Mouse (Mus musculus) lung, adult 2 months (tissue): Measurements from ENCODE around the gene Ccdc92b. TPM values are rescaled to one million over a fixed set of nuclear protein-coding genes. Genes with fewer than 3 reads are reported as not detected.

ENCODE experiments used
- DNase-seq: peaks from one replicate; pipeline ENCODE4 v3.0.0; 2022
- H3K4me1 ChIP-seq: fragments of 200-500 bp; 2 replicates; pipeline ENCODE4 v1.6.1; 2011; ENCODE audit warnings: low read length; ENCODE audit not compliant: control insufficient read depth, insufficient read depth
- H3K4me3 ChIP-seq: fragments of 200-500 bp; replicated peaks from 2 replicates; pipeline ENCODE3; 2011; ENCODE audit warnings: low read depth, mild to moderate bottlenecking, control low read depth, low read length; ENCODE audit errors: extremely low read depth
- CTCF ChIP-seq: fragments of 200-500 bp; IDR thresholded peaks from 2 replicates; pipeline ENCODE4 v1.5.1; 2011; ENCODE audit warnings: mild to moderate bottlenecking, low read length, control low read depth; ENCODE audit not compliant: insufficient read depth
- POLR2A ChIP-seq: fragments of 200-500 bp; IDR thresholded peaks from 2 replicates; pipeline ENCODE4 v1.6.1; 2011; ENCODE audit warnings: low read depth, mild to moderate bottlenecking, control low read depth, low read length, borderline replicate concordance; ENCODE audit errors: extremely low read depth
- WGBS: fragments of 180-500 bp; shearing (Covaris S2); methylation state at CpG from one replicate; pipeline ENCODE4 v1.1.7; 2018; 5-methylcytosine and 5-hydroxymethylcytosine counted together
- polyA plus RNA-seq: library from polyadenylated mRNA; depleted of rRNA; stranded (reverse); fragments of >200 nt; gene quantifications from 2 replicates; pipeline ENCODE4 v1.2.3, GENCODE M21; 2012

Gene Ccdc92b
- polyA plus RNA-seq, 1 experiment = 0.51 TPM

GRCm38 (mm10) chr11:74631880-74632789 is 12.7 kb downstream of the Ccdc92b start:
- DNase-seq = no peak
- TF ChIP-seq CTCF (no peak), POLR2A (no peak)
- Histone ChIP-seq H3K4me1 (no peaks in the 10 kb centered on the region), H3K4me3 (no peak overlapping the region)
- 61% methylated on average over 7 of the region's 7 CpGs for WGBS

GRCm38 (mm10) chr11:74634490-74635275 is 15.3 kb downstream of the Ccdc92b start:
- DNase-seq = peak; percentile 51
- Histone ChIP-seq H3K4me3 (no peak overlapping the region), H3K4me1 (peaks cover 5% of the 10 kb centered on the region)
- 64% methylated on average over 5 of the region's 5 CpGs for WGBS
- peak; percentile 79 for TF ChIP-seq CTCF
- TF ChIP-seq POLR2A = no peak

- no peak for DNase-seq
- Histone ChIP-seq H3K4me1 (peaks cover 5% of the 10 kb centered on the region), H3K4me3 (peak overlapping the region; percentile 83)
- WGBS = 16% methylated on average over 8 of the region's 8 CpGs
- TF ChIP-seq CTCF = no peak
- no peak for TF ChIP-seq POLR2A
Observed at GRCm38 (mm10) chr11:74637486-74637885, 18.1 kb downstream of the Ccdc92b start.

- Histone ChIP-seq H3K4me3 (peak overlapping the region; percentile 83), H3K4me1 (peaks cover 5% of the 10 kb centered on the region)
- peak; percentile 76 for DNase-seq
- under 1% methylated on average over 86 of the region's 86 CpGs for WGBS
- 0 out of 2 replicates have a peak, but pooled peaks have one; percentile 29 for TF ChIP-seq POLR2A
- 0 out of 2 replicates have a peak, but pooled peaks have one; percentile 18 for TF ChIP-seq CTCF
Observed at GRCm38 (mm10) chr11:74637971-74638790, 18.8 kb downstream of the Ccdc92b start.

- TF ChIP-seq POLR2A (no peak), CTCF (no peak)
- peak; percentile 48 for DNase-seq
- Histone ChIP-seq H3K4me3 (peak overlapping the region; percentile 72), H3K4me1 (peaks cover 5% of the 10 kb centered on the region)
- 10% methylated on average over 9 of the region's 9 CpGs for WGBS
Observed at GRCm38 (mm10) chr11:74638791-74639411, 19.5 kb downstream of the Ccdc92b start.

- Histone ChIP-seq H3K4me3 (no peak overlapping the region), H3K4me1 (peaks cover 5% of the 10 kb centered on the region)
- 25% methylated on average over 1 of the region's 1 CpGs for WGBS
- TF ChIP-seq CTCF = no peak
- TF ChIP-seq POLR2A = no peak
- DNase-seq = no peak
Observed at GRCm38 (mm10) chr11:74639628-74640027, 20.2 kb downstream of the Ccdc92b start.

- WGBS = 79% methylated on average over 1 of the region's 1 CpGs
- no peak for DNase-seq
- Histone ChIP-seq H3K4me3 (no peak overlapping the region), H3K4me1 (peaks cover 13% of the 10 kb centered on the region)
- TF ChIP-seq POLR2A (no peak), CTCF (no peak)
Observed at GRCm38 (mm10) chr11:74647966-74648365, 28.6 kb downstream of the Ccdc92b start.

GRCm38 (mm10) chr11:74648676-74649075 is 29.3 kb downstream of the Ccdc92b start:
- H3K4me3 ChIP-seq = peak overlapping the region; percentile 84
- DNase-seq = no peak
- peaks cover 13% of the 10 kb centered on the region for H3K4me1 ChIP-seq
- TF ChIP-seq CTCF = no peak
- TF ChIP-seq POLR2A = no peak
- WGBS = 17% methylated on average over 1 of the region's 1 CpGs
